Mouse (Mus musculus) brain, embryonic 18.5 days (tissue): ENCODE data around the gene Nanos3.

Source experiments
- DNase-seq: peaks from one replicate; pipeline ENCODE4 v3.0.0-alpha.2; 2012; ENCODE audit warnings: low read depth, low spot score

Gene Nanos3

GRCm38 (mm10) chr8:84185117-84185516 is at the start of gene Nanos3:
TSS of gene Nanos3 (minus strand) at chr8:84185217.
- DNase-seq: no peak

GRCm38 (mm10) chr8:84233055-84233454 is 48.0 kb upstream of the Nanos3 start:
- DNase-seq: no peak

- no peak for DNase-seq
Observed at GRCm38 (mm10) chr8:84230735-84231134, 45.7 kb upstream of the Nanos3 start.

- DNase-seq: no peak
Observed at GRCm38 (mm10) chr8:84223322-84224029, 38.5 kb upstream of the Nanos3 start.

GRCm38 (mm10) chr8:84222566-84223165 is 37.6 kb upstream of the Nanos3 start:
- no peak for DNase-seq

- DNase-seq: no peak
Observed at GRCm38 (mm10) chr8:84220105-84220504, 35.1 kb upstream of the Nanos3 start.

- DNase-seq: no peak
Observed at GRCm38 (mm10) chr8:84218143-84218542, 33.1 kb upstream of the Nanos3 start.

- no peak for DNase-seq
Observed at GRCm38 (mm10) chr8:84217206-84217605, 32.2 kb upstream of the Nanos3 start.

GRCm38 (mm10) chr8:84213277-84213676 is 28.3 kb upstream of the Nanos3 start:
- DNase-seq: no peak

- no peak for DNase-seq
Observed at GRCm38 (mm10) chr8:84211881-84212563, 27.0 kb upstream of the Nanos3 start.

- DNase-seq: no peak
Observed at GRCm38 (mm10) chr8:84211202-84211601, 26.2 kb upstream of the Nanos3 start.

- no peak for DNase-seq
Observed at GRCm38 (mm10) chr8:84210167-84210791, 25.3 kb upstream of the Nanos3 start.

- DNase-seq: no peak
Observed at GRCm38 (mm10) chr8:84208381-84209380, 23.7 kb upstream of the Nanos3 start.

- no peak for DNase-seq
Observed at GRCm38 (mm10) chr8:84207811-84208210, 22.8 kb upstream of the Nanos3 start.

GRCm38 (mm10) chr8:84206666-84207065 is 21.6 kb upstream of the Nanos3 start:
- no peak for DNase-seq

- no peak for DNase-seq
Observed at GRCm38 (mm10) chr8:84205073-84205472, 20.1 kb upstream of the Nanos3 start.

- DNase-seq: no peak
Observed at GRCm38 (mm10) chr8:84203975-84204772, 19.2 kb upstream of the Nanos3 start.

- DNase-seq: no peak
Observed at GRCm38 (mm10) chr8:84202938-84203917, 18.2 kb upstream of the Nanos3 start.

GRCm38 (mm10) chr8:84202466-84202865 is 17.4 kb upstream of the Nanos3 start:
- DNase-seq: no peak
